Mouse (Mus musculus) forebrain, postnatal 0 days (tissue): ENCODE data around the gene Tmed9. TPM values are rescaled to one million over a fixed set of nuclear protein-coding genes. Genes with fewer than 3 reads are reported as not detected.
"Not testable (repeated sequence)": the region's sequence is repeated elsewhere in the genome, so short reads cannot be mapped to it uniquely, and the experiment has no call there.

ENCODE experiments used
- ATAC-seq: fragments of 200-750 bp; cut with Nextera tagmentation; 2 replicates; pipeline ENCODE4 v1.8.0; 2017; ENCODE audit warnings: mild to moderate bottlenecking, moderate library complexity
- DNase-seq: peaks from one replicate; pipeline ENCODE4 v3.0.0-alpha.2; 2015
- H3K27ac ChIP-seq: fragments of 300-500 bp; sonication (generic); 2 replicates; pipeline ENCODE4 v1.5.1; 2014; ENCODE audit warnings: low read depth, mild to moderate bottlenecking, antibody characterized with exemption, low read length, moderate library complexity, mixed read lengths
- H3K27me3 ChIP-seq: fragments of 300-500 bp; sonication (generic); 2 replicates; pipeline ENCODE4 v1.6.1; 2014; ENCODE audit warnings: mild to moderate bottlenecking, low read length, mixed read lengths; ENCODE audit not compliant: insufficient read depth
- H3K36me3 ChIP-seq: fragments of 300-500 bp; sonication (generic); 2 replicates; pipeline ENCODE4 v1.6.1; 2014; ENCODE audit warnings: mild to moderate bottlenecking, moderate library complexity; ENCODE audit not compliant: insufficient read depth
- H3K4me1 ChIP-seq: fragments of 300-500 bp; sonication (generic); 2 replicates; pipeline ENCODE4 v1.6.1; 2014; ENCODE audit warnings: antibody characterized with exemption; ENCODE audit not compliant: insufficient read depth
- H3K4me2 ChIP-seq: fragments of 300-500 bp; sonication (generic); 2 replicates; pipeline ENCODE4 v1.6.1; 2014; ENCODE audit warnings: low read depth, mild to moderate bottlenecking, moderate library complexity
- H3K4me3 ChIP-seq: fragments of 300-500 bp; sonication (generic); 2 replicates; pipeline ENCODE4 v1.5.1; 2014; ENCODE audit warnings: low read depth, low read length, mixed read lengths
- H3K9ac ChIP-seq: fragments of 300-500 bp; sonication (generic); 2 replicates; pipeline ENCODE4 v1.6.1; 2014; ENCODE audit warnings: mild to moderate bottlenecking
- H3K9me3 ChIP-seq: fragments of 300-500 bp; sonication (generic); 2 replicates; pipeline ENCODE4 v1.6.1; 2016; ENCODE audit warnings: low read length
- CTCF ChIP-seq: sonication (generic); IDR thresholded peaks from 2 replicates; pipeline ENCODE4 v1.5.1; 2016; ENCODE audit warnings: antibody characterized with exemption, control low read depth, low read depth
- WGBS: fragments of 180-500 bp; shearing (Covaris S2); extraction: QIAGEN DNeasy Blood & Tissue Kit; methylation state at CpG from one replicate; pipeline ENCODE4 v1.1.7; 2014; 5-methylcytosine and 5-hydroxymethylcytosine counted together
- polyA plus RNA-seq: library from polyadenylated mRNA; unstranded; fragments of >200 nt; fragmentation: Nextera tagmentation; extraction: Ambion mirVana; gene quantifications from 2 replicates; pipeline ENCODE4 v1.2.1, GENCODE M21; 2015
- total RNA-seq: library from RNA; depleted of rRNA; stranded (reverse); fragments of >200 nt; gene quantifications from 2 replicates; pipeline ENCODE4 v1.2.3, GENCODE M21; 2014

The Tmed9 gene
- total and polyA plus RNA-seq, 2 experiments from 2014 or later, result 56.3 to 102 TPM

GRCm38 (mm10) chr13:55607624-55608006, 34.1 kb downstream of the Tmed9 start:
- ATAC-seq, result no peak
- TF ChIP-seq CTCF, result no peak
- DNase-seq, result no peak
- Histone ChIP-seq H3K9me3 (no peaks in the 10 kb centered on the region), H3K27me3 (no peaks in the 10 kb centered on the region), H3K4me2 (no peak overlapping the region), H3K4me1 (no peaks in the 10 kb centered on the region), H3K4me3 (no peak overlapping the region), H3K27ac (no peak overlapping the region), H3K9ac (no peak overlapping the region), H3K36me3 (peaks cover 47% of the 10 kb centered on the region)
- 88% methylated on average over 2 of the region's 2 CpGs for WGBS

GRCm38 (mm10) chr13:55611996-55612395, 38.5 kb downstream of the Tmed9 start:
- Histone ChIP-seq H3K4me3 (no peak overlapping the region), H3K27me3 (no peaks in the 10 kb centered on the region), H3K36me3 (peaks cover 31% of the 10 kb centered on the region), H3K27ac (no peak overlapping the region), H3K9ac (no peak overlapping the region), H3K9me3 (no peaks in the 10 kb centered on the region), H3K4me1 (no peaks in the 10 kb centered on the region), H3K4me2 (no peak overlapping the region)
- ATAC-seq (no peak), DNase-seq (no peak)
- 89% methylated on average over 7 of the region's 7 CpGs for WGBS
- TF ChIP-seq CTCF, result no peak

GRCm38 (mm10) chr13:55613471-55613870, 39.9 kb downstream of the Tmed9 start:
- H3K27me3 ChIP-seq, result no peaks in the 10 kb centered on the region
- H3K4me3 ChIP-seq, result no peak overlapping the region
- no peak for DNase-seq
- 47% methylated on average over 5 of the region's 5 CpGs for WGBS
- H3K27ac ChIP-seq, result no peak overlapping the region
- H3K36me3 ChIP-seq, result peaks cover 19% of the 10 kb centered on the region
- no peak overlapping the region for H3K4me2 ChIP-seq
- no peaks in the 10 kb centered on the region for H3K4me1 ChIP-seq
- TF ChIP-seq CTCF, result no peak
- H3K9me3 ChIP-seq, result no peaks in the 10 kb centered on the region
- ATAC-seq, result no peak
- no peak overlapping the region for H3K9ac ChIP-seq

- ATAC-seq (no peak), DNase-seq (no peak)
- H3K4me3 ChIP-seq, result no peak overlapping the region
- H3K27ac ChIP-seq, result no peak overlapping the region
- no peaks in the 10 kb centered on the region for H3K9me3 ChIP-seq
- H3K4me1 ChIP-seq, result peaks cover 12% of the 10 kb centered on the region
- no peaks in the 10 kb centered on the region for H3K27me3 ChIP-seq
- no peak overlapping the region for H3K9ac ChIP-seq
- TF ChIP-seq CTCF, result no peak
- no peaks in the 10 kb centered on the region for H3K36me3 ChIP-seq
- H3K4me2 ChIP-seq, result no peak overlapping the region
- 98% methylated on average over 4 of the region's 4 CpGs for WGBS
Observed at GRCm38 (mm10) chr13:55619328-55619727, 45.8 kb downstream of the Tmed9 start.

GRCm38 (mm10) chr13:55620275-55620674, 46.7 kb downstream of the Tmed9 start:
- DNase-seq (no peak), ATAC-seq (no peak)
- H3K4me2 ChIP-seq, result no peak overlapping the region
- no peak for TF ChIP-seq CTCF
- no peak overlapping the region for H3K9ac ChIP-seq
- H3K9me3 ChIP-seq, result no peaks in the 10 kb centered on the region
- no peaks in the 10 kb centered on the region for H3K36me3 ChIP-seq
- 81% methylated on average over 2 of the region's 2 CpGs for WGBS
- no peak overlapping the region for H3K27ac ChIP-seq
- no peaks in the 10 kb centered on the region for H3K27me3 ChIP-seq
- peaks cover 14% of the 10 kb centered on the region for H3K4me1 ChIP-seq
- no peak overlapping the region for H3K4me3 ChIP-seq

- H3K9me3 ChIP-seq, DNase-seq, H3K27me3 ChIP-seq, H3K36me3 ChIP-seq: not testable (repeated sequence)
- peak overlapping the region; percentile 90 for H3K27ac ChIP-seq
- peak overlapping the region; percentile 70 for H3K4me2 ChIP-seq
- H3K4me1 ChIP-seq, result peaks cover 14% of the 10 kb centered on the region
- 16% methylated on average over 19 of the region's 20 CpGs for WGBS
- peak overlapping the region; percentile 83 for H3K4me3 ChIP-seq
- H3K9ac ChIP-seq, result peak overlapping the region; percentile 73
- ATAC-seq, result peak; percentile 4; the same call in 1 of the 2 replicates
Observed at GRCm38 (mm10) chr13:55622156-55622648, 48.7 kb downstream of the Tmed9 start.

- Histone ChIP-seq H3K4me2 (peak within 1 kb of the TSS; percentile 70), H3K4me1 (peaks cover 14% of the 10 kb centered on the region), H3K36me3 (peaks cover 10% of the 10 kb centered on the region; the same call in 1 of the 2 replicates), H3K4me3 (peak within 1 kb of the TSS; percentile 83), H3K27me3 (no peaks in the 10 kb centered on the region), H3K9ac (peak within 1 kb of the TSS; percentile 73), H3K9me3 (no peaks in the 10 kb centered on the region), H3K27ac (peak within 1 kb of the TSS; percentile 90)
- ATAC-seq (peak; percentile 99), DNase-seq (peak; percentile 96)
- WGBS, result 3% methylated on average over 59 of the region's 59 CpGs
- no peak; the same call in 1 of the 2 replicates for TF ChIP-seq CTCF
Observed at GRCm38 (mm10) chr13:55622649-55623541, 49.4 kb downstream of the Tmed9 start, which contains the start of gene Caml. TSS of gene Caml (plus strand) at chr13:55623005.
